Mouse (Mus musculus): ENCODE data around the gene Hist1h2bj. TPM values are rescaled to one million over a fixed set of nuclear protein-coding genes. Genes with fewer than 3 reads are reported as not detected.

Hist1h2bj gene
- polyA plus RNA-seq, 1 experiment from 2014 or later = 6.8 TPM

GRCm38 (mm10) chr13:22019934-22020835 lies 22.8 kb upstream of the Hist1h2bj start:
- no peak for ATAC-seq (replicated peaks)

DNA sequence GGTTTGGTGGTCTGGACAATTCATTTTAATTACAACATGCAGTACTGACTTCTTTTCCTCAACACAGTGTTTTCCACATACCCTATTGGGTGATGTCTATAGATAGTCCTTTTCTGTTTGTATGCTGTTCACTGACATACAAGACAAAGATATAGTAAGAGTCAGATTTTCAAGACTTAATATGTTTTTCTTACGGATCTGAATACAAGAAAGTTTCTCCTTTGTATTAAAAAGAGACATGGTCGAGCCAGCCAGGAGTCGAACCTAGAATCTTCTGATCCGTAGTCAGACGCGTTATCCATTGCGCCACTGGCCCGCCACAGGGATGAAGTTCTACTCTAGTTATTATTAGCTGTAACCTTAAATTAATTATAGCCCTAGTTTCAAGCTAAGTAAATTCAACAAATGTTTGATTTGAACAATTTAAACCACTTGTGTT lies 22.1 kb upstream of the Hist1h2bj start:
- Histone ChIP-seq H3K4me3 (peak overlapping the region; percentile 39), H3K27me3 (peaks cover 40% of the 10 kb centered on the region), H3K27ac (replicated peaks) (no peak overlapping the region), H3K4me1 (peaks cover 31% of the 10 kb centered on the region), H3K9me3 (no peaks in the 10 kb centered on the region), H3K36me3 (no peaks in the 10 kb centered on the region), H3K4me2 (replicated peaks) (peak overlapping the region; percentile 63), H3K9ac (replicated peaks) (no peak overlapping the region)
- ATAC-seq (replicated peaks) = peak; percentile 66; the same call in 1 of the 2 replicates
- under 1% methylated on average over 8 of the region's 8 CpGs for WGBS

More at GRCm38 (mm10) chr13:22019934-22020835, 22.8 kb upstream of the Hist1h2bj start:
- under 1% methylated on average over 44 of the region's 44 CpGs for whole genome bisulfite sequencing
- Histone ChIP-seq H3K4me3 (peak overlapping the region; percentile 39), H3K4me2 (replicated peaks) (peak overlapping the region; percentile 63), H3K27ac (replicated peaks) (no peak overlapping the region), H3K36me3 (no peaks in the 10 kb centered on the region), H3K27me3 (peaks cover 45% of the 10 kb centered on the region), H3K9me3 (0 out of 2 replicates have a peak, but pooled peaks cover 2% of the 10 kb centered on the region), H3K4me1 (peaks cover 26% of the 10 kb centered on the region), H3K9ac (replicated peaks) (peak overlapping the region; percentile 7; the same call in 1 of the 2 replicates)

- Histone ChIP-seq H3K36me3 (no peaks in the 10 kb centered on the region), H3K9me3 (no peaks in the 10 kb centered on the region), H3K4me1 (peaks cover 32% of the 10 kb centered on the region), H3K27ac (replicated peaks) (no peak overlapping the region), H3K9ac (replicated peaks) (0 out of 2 replicates have a peak overlapping the region, but pooled peaks have one; percentile 13), H3K4me3 (peak overlapping the region; percentile 39), H3K4me2 (replicated peaks) (peak overlapping the region; percentile 63), H3K27me3 (peaks cover 34% of the 10 kb centered on the region)
- WGBS = under 1% methylated on average over 11 of the region's 11 CpGs
- ATAC-seq (replicated peaks) = no peak
Observed at GRCm38 (mm10) chr13:22021581-22021980, 21.4 kb upstream of the Hist1h2bj start.

GRCm38 (mm10) chr13:22022241-22022640 lies 20.8 kb upstream of the Hist1h2bj start:
- no peak overlapping the region for H3K27ac ChIP-seq (replicated peaks)
- H3K4me3 ChIP-seq = peak overlapping the region; percentile 39
- WGBS = 0% methylated on average over 9 of the region's 9 CpGs
- ATAC-seq (replicated peaks) = peak; percentile 48
- no peak overlapping the region for H3K9ac ChIP-seq (replicated peaks)
- H3K9me3 ChIP-seq = no peaks in the 10 kb centered on the region
- H3K27me3 ChIP-seq = peaks cover 29% of the 10 kb centered on the region
- H3K4me2 ChIP-seq (replicated peaks) = peak overlapping the region; percentile 63
- peaks cover 32% of the 10 kb centered on the region for H3K4me1 ChIP-seq
- H3K36me3 ChIP-seq = no peaks in the 10 kb centered on the region

DNA sequence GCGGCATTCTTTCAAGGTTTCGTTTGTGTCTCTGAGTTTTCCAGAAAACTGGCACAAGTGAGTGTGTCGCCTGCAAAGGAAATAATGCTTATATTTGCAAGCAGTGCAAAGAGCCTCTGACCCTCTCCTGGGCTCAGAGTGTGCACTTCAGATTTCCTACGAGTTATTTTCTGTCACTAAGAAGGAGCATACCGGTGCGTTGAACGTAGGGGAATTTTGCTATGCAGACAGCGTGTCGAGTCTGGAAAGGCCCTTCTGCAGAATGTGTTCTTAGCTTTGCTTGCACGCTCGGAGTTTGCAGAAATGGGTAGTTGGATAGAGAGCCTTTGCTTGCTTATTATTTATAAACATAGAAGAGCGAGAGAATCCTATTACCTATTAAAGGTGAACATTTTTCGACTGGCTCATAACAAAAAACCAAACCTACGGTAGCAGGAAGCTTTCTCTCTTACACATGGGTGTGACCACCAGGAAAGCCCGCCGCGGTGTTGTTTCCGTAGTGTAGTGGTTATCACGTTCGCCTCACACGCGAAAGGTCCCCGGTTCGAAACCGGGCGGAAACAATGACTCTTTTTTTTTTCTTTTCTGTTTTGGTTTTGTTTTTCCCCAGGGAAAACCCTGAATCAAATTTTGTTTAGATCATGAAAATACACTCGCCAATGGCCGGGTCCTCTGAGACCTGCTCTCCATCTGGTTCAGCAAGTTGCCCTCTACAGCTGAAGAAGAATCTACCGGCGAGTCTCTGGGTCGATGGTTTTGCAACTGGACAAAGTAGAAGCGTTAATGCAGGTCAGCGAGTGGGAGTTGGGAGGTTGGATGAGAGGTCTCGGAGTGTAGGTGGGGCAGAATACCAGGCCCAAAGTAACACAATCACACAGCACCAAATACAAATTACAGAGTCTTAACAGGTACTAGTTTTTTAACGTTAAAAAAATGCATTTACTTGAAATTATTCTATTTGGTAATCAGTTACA lies 16.7 kb upstream of the Hist1h2bj start:
- H3K9ac ChIP-seq (replicated peaks) = peak overlapping the region; percentile 41
- peak overlapping the region; percentile 67 for H3K27ac ChIP-seq (replicated peaks)
- no peaks in the 10 kb centered on the region for H3K36me3 ChIP-seq
- ATAC-seq (replicated peaks) = peak; percentile 69
- H3K4me2 ChIP-seq (replicated peaks) = peak overlapping the region; percentile 63
- H3K4me3 ChIP-seq = peak overlapping the region; percentile 49
- no peaks in the 10 kb centered on the region for H3K27me3 ChIP-seq
- no peaks in the 10 kb centered on the region for H3K9me3 ChIP-seq
- 1% methylated on average over 35 of the region's 35 CpGs for WGBS
- peaks cover 20% of the 10 kb centered on the region for H3K4me1 ChIP-seq

- Histone ChIP-seq H3K9me3 (no peaks in the 10 kb centered on the region), H3K27me3 (no peaks in the 10 kb centered on the region), H3K4me1 (peaks cover 11% of the 10 kb centered on the region), H3K9ac (replicated peaks) (peak overlapping the region; percentile 64), H3K27ac (replicated peaks) (peak overlapping the region; percentile 80), H3K4me3 (peak overlapping the region; percentile 57), H3K4me2 (replicated peaks) (peak overlapping the region; percentile 63), H3K36me3 (no peaks in the 10 kb centered on the region)
- WGBS = under 1% methylated on average over 40 of the region's 40 CpGs
- ATAC-seq (replicated peaks) = peak; percentile 70
Observed at GRCm38 (mm10) chr13:22028673-22029460, 14.1 kb upstream of the Hist1h2bj start.

GRCm38 (mm10) chr13:22029928-22030327 lies 13.1 kb upstream of the Hist1h2bj start:
- H3K4me2 ChIP-seq (replicated peaks) = no peak overlapping the region
- peaks cover 18% of the 10 kb centered on the region for H3K4me1 ChIP-seq
- H3K9ac ChIP-seq (replicated peaks) = no peak overlapping the region
- H3K27ac ChIP-seq (replicated peaks) = no peak overlapping the region
- H3K4me3 ChIP-seq = no peak overlapping the region
- no peaks in the 10 kb centered on the region for H3K9me3 ChIP-seq
- H3K27me3 ChIP-seq = no peaks in the 10 kb centered on the region
- no peaks in the 10 kb centered on the region for H3K36me3 ChIP-seq
- WGBS = 29% methylated on average over 8 of the region's 8 CpGs
- ATAC-seq (replicated peaks) = no peak

DNA sequence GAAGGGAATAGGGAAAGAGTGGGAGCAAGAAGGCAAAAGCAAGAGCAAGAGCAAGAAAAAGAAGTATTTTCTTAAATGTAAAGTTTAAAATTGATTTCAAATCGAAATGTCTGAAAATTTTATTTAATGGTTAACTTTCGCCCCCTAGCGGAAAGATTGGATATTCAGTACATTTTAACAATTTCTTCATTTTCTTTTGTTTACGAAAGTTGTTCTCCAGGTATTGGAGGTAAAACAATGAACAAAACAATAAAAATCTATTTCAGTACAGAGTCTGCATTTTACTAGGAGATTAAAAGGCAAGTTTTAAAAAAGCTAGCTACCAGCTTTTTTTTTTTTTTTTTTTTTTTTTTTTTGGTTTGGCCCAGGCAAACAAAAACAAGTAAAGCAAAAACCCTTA lies 12.5 kb upstream of the Hist1h2bj start:
- no peak overlapping the region for H3K9ac ChIP-seq (replicated peaks)
- no peaks in the 10 kb centered on the region for H3K9me3 ChIP-seq
- H3K4me1 ChIP-seq = peaks cover 19% of the 10 kb centered on the region
- 12% methylated on average over 4 of the region's 4 CpGs for WGBS
- H3K27me3 ChIP-seq = no peaks in the 10 kb centered on the region
- ATAC-seq (replicated peaks) = no peak
- no peaks in the 10 kb centered on the region for H3K36me3 ChIP-seq
- H3K27ac ChIP-seq (replicated peaks) = no peak overlapping the region
- no peak overlapping the region for H3K4me3 ChIP-seq
- no peak overlapping the region for H3K4me2 ChIP-seq (replicated peaks)

- Histone ChIP-seq H3K4me1 (peaks cover 20% of the 10 kb centered on the region), H3K9me3 (no peaks in the 10 kb centered on the region), H3K36me3 (no peaks in the 10 kb centered on the region), H3K27ac (replicated peaks) (no peak overlapping the region), H3K9ac (replicated peaks) (peak overlapping the region; percentile 49), H3K4me3 (peak overlapping the region; percentile 46; the same call in 1 of the 2 replicates), H3K27me3 (no peaks in the 10 kb centered on the region), H3K4me2 (replicated peaks) (peak overlapping the region; percentile 53)
- WGBS = 42% methylated on average over 5 of the region's 5 CpGs
- ATAC-seq (replicated peaks) = no peak
Observed at GRCm38 (mm10) chr13:22033741-22034442, 9.1 kb upstream of the Hist1h2bj start.

GRCm38 (mm10) chr13:22034443-22035266 lies 8.4 kb upstream of the Hist1h2bj start:
- peak overlapping the region; percentile 53 for H3K4me2 ChIP-seq (replicated peaks)
- whole genome bisulfite sequencing = under 1% methylated on average over 14 of the region's 14 CpGs
- no peaks in the 10 kb centered on the region for H3K36me3 ChIP-seq
- no peaks in the 10 kb centered on the region for H3K9me3 ChIP-seq
- ATAC-seq (replicated peaks) = peak; percentile 32; the same call in 1 of the 2 replicates
- H3K9ac ChIP-seq (replicated peaks) = peak overlapping the region; percentile 49
- peaks cover 17% of the 10 kb centered on the region for H3K4me1 ChIP-seq
- H3K4me3 ChIP-seq = peak overlapping the region; percentile 46
- no peaks in the 10 kb centered on the region for H3K27me3 ChIP-seq
- H3K27ac ChIP-seq (replicated peaks) = peak overlapping the region; percentile 65

Measured in forebrain, embryonic 15.5 days (tissue).